Mouse (Mus musculus) embryonic facial prominence, embryonic 15.5 days (tissue): ENCODE results near the gene Lrrc8b. TPM values are rescaled to one million over a fixed set of nuclear protein-coding genes. Genes with fewer than 3 reads are reported as not detected.

ENCODE experiments used
- ATAC-seq: fragments of 200-750 bp; cut with Nextera tagmentation; 2 replicates; pipeline ENCODE4 v1.8.0; 2017; ENCODE audit warnings: low read depth, moderate TSS enrichment; ENCODE audit not compliant: insufficient number of reproducible peaks, low FRiP score, low TSS enrichment
- H3K27ac ChIP-seq: fragments of 300-500 bp; sonication (generic); replicated peaks from 2 replicates; pipeline ENCODE4 v1.5.1; 2015; ENCODE audit warnings: mild to moderate bottlenecking, inconsistent platforms
- H3K27me3 ChIP-seq: fragments of 300-500 bp; sonication (generic); 2 replicates; pipeline ENCODE4 v1.6.1; 2015; ENCODE audit warnings: inconsistent platforms
- H3K36me3 ChIP-seq: fragments of 300-500 bp; sonication (generic); 2 replicates; pipeline ENCODE4 v1.6.1; 2015; ENCODE audit warnings: mild to moderate bottlenecking, inconsistent platforms
- H3K4me1 ChIP-seq: fragments of 300-500 bp; sonication (generic); 2 replicates; pipeline ENCODE4 v1.6.1; 2015; ENCODE audit warnings: inconsistent platforms
- H3K4me2 ChIP-seq: fragments of 300-500 bp; sonication (generic); replicated peaks from 2 replicates; pipeline ENCODE4 v1.6.1; 2015; ENCODE audit warnings: mild to moderate bottlenecking, inconsistent platforms
- H3K4me3 ChIP-seq: fragments of 300-500 bp; sonication (generic); replicated peaks from 2 replicates; pipeline ENCODE4 v1.5.1; 2015; ENCODE audit warnings: mild to moderate bottlenecking, inconsistent platforms
- H3K9ac ChIP-seq: fragments of 300-500 bp; sonication (generic); 2 replicates; pipeline ENCODE4 v1.6.1; 2015; ENCODE audit warnings: inconsistent platforms
- H3K9me3 ChIP-seq: fragments of 300-500 bp; sonication (generic); replicated peaks from 2 replicates; pipeline ENCODE4 v1.6.1; 2016; ENCODE audit warnings: inconsistent platforms
- WGBS: fragments of 180-500 bp; shearing (Covaris S2); methylation state at CpG from one replicate; pipeline ENCODE4 v1.1.7; 2015; 5-methylcytosine and 5-hydroxymethylcytosine counted together
- polyA plus RNA-seq: library from polyadenylated mRNA; unstranded; fragments of >200 nt; fragmentation: Nextera tagmentation; extraction: Ambion mirVana; gene quantifications from 2 replicates; pipeline ENCODE4 v1.2.1, GENCODE M21; 2015

The Lrrc8b gene
- polyA plus RNA-seq, 1 experiment from 2014 or later = 7.3 TPM

- 38% methylated on average over 1 of the region's 1 CpGs for WGBS
- Histone ChIP-seq H3K36me3 (no peaks in the 10 kb centered on the region), H3K27me3 (no peaks in the 10 kb centered on the region), H3K9me3 (no peaks in the 10 kb centered on the region), H3K4me2 (no peak overlapping the region), H3K9ac (no peak overlapping the region), H3K4me3 (no peak overlapping the region), H3K27ac (no peak overlapping the region), H3K4me1 (peaks cover 19% of the 10 kb centered on the region; the same call in 1 of the 2 replicates)
- no peak for ATAC-seq
Observed at GRCm38 (mm10) chr5:105499396-105499795, 83.8 kb downstream of the Lrrc8b start.

- Histone ChIP-seq H3K4me2 (no peak overlapping the region), H3K4me3 (no peak overlapping the region), H3K9me3 (no peaks in the 10 kb centered on the region), H3K9ac (no peak overlapping the region), H3K36me3 (no peaks in the 10 kb centered on the region), H3K27ac (peak overlapping the region; percentile 22; the same call in 1 of the 2 replicates), H3K27me3 (no peaks in the 10 kb centered on the region), H3K4me1 (peaks cover 11% of the 10 kb centered on the region; the same call in 1 of the 2 replicates)
- 39% methylated on average over 12 of the region's 12 CpGs for WGBS
- peak; percentile 41; the same call in 1 of the 2 replicates for ATAC-seq
Observed at GRCm38 (mm10) chr5:105500132-105501121, 84.9 kb downstream of the Lrrc8b start.

GRCm38 (mm10) chr5:105501136-105501535 lies 85.6 kb downstream of the Lrrc8b start:
- Histone ChIP-seq H3K9ac (no peak overlapping the region), H3K27me3 (no peaks in the 10 kb centered on the region), H3K4me3 (no peak overlapping the region), H3K4me1 (peaks cover 9% of the 10 kb centered on the region; the same call in 1 of the 2 replicates), H3K36me3 (no peaks in the 10 kb centered on the region), H3K4me2 (no peak overlapping the region), H3K27ac (no peak overlapping the region), H3K9me3 (no peaks in the 10 kb centered on the region)
- ATAC-seq = no peak
- 72% methylated on average over 3 of the region's 3 CpGs for WGBS

- no peak overlapping the region for H3K27ac ChIP-seq
- no peak overlapping the region for H3K9ac ChIP-seq
- no peaks in the 10 kb centered on the region for H3K36me3 ChIP-seq
- H3K9me3 ChIP-seq = no peaks in the 10 kb centered on the region
- no peak overlapping the region for H3K4me3 ChIP-seq
- WGBS = 93% methylated on average over 6 of the region's 6 CpGs
- no peaks in the 10 kb centered on the region for H3K27me3 ChIP-seq
- ATAC-seq = no peak
- H3K4me1 ChIP-seq = no peaks in the 10 kb centered on the region
- no peak overlapping the region for H3K4me2 ChIP-seq
Observed at GRCm38 (mm10) chr5:105508813-105509212, 93.2 kb downstream of the Lrrc8b start.

- Histone ChIP-seq H3K4me1 (no peaks in the 10 kb centered on the region), H3K9me3 (no peaks in the 10 kb centered on the region), H3K27ac (no peak overlapping the region), H3K36me3 (no peaks in the 10 kb centered on the region), H3K9ac (no peak overlapping the region), H3K27me3 (0 out of 2 replicates have a peak, but pooled peaks cover under 1% of the 10 kb centered on the region), H3K4me3 (no peak overlapping the region), H3K4me2 (no peak overlapping the region)
- WGBS = 43% methylated on average over 4 of the region's 4 CpGs
- ATAC-seq = no peak
Observed at GRCm38 (mm10) chr5:105512297-105512696, 96.7 kb downstream of the Lrrc8b start.

- Histone ChIP-seq H3K36me3 (no peaks in the 10 kb centered on the region), H3K9ac (no peak overlapping the region), H3K4me1 (peaks cover 8% of the 10 kb centered on the region), H3K4me2 (no peak overlapping the region), H3K9me3 (no peaks in the 10 kb centered on the region), H3K27me3 (0 out of 2 replicates have a peak, but pooled peaks cover 2% of the 10 kb centered on the region), H3K4me3 (no peak overlapping the region), H3K27ac (no peak overlapping the region)
- 51% methylated on average over 6 of the region's 6 CpGs for WGBS
- ATAC-seq = no peak
Observed at GRCm38 (mm10) chr5:105515532-105515931, 100.0 kb downstream of the Lrrc8b start.

- H3K4me2 ChIP-seq = no peak overlapping the region
Observed at GRCm38 (mm10) chr5:105516290-105516689, 100.7 kb downstream of the Lrrc8b start.

GRCm38 (mm10) chr5:105517992-105518625 lies 102.5 kb downstream of the Lrrc8b start:
- H3K36me3 ChIP-seq = no peaks in the 10 kb centered on the region
- no peak overlapping the region for H3K27ac ChIP-seq
- no peaks in the 10 kb centered on the region for H3K9me3 ChIP-seq
- peak overlapping the region; percentile 79 for H3K4me3 ChIP-seq
- H3K4me2 ChIP-seq = peak overlapping the region; percentile 90
- ATAC-seq = no peak
- WGBS = 10% methylated on average over 7 of the region's 7 CpGs
- H3K9ac ChIP-seq = no peak overlapping the region
- H3K4me1 ChIP-seq = peaks cover 10% of the 10 kb centered on the region
- 0 out of 2 replicates have a peak, but pooled peaks cover 2% of the 10 kb centered on the region for H3K27me3 ChIP-seq

More at GRCm38 (mm10) chr5:105516290-105516689, 100.7 kb downstream of the Lrrc8b start:
- Histone ChIP-seq H3K9me3 (no peaks in the 10 kb centered on the region), H3K4me3 (no peak overlapping the region), H3K27me3 (0 out of 2 replicates have a peak, but pooled peaks cover 2% of the 10 kb centered on the region), H3K9ac (no peak overlapping the region), H3K27ac (no peak overlapping the region), H3K36me3 (no peaks in the 10 kb centered on the region), H3K4me1 (peaks cover 10% of the 10 kb centered on the region)
- no peak for ATAC-seq
- WGBS = 44% methylated on average over 3 of the region's 3 CpGs

- Histone ChIP-seq H3K9me3 (no peaks in the 10 kb centered on the region), H3K4me3 (peak overlapping the region; percentile 79), H3K4me2 (peak overlapping the region; percentile 90), H3K27ac (peak overlapping the region; percentile 79), H3K36me3 (no peaks in the 10 kb centered on the region), H3K4me1 (peaks cover 10% of the 10 kb centered on the region), H3K27me3 (0 out of 2 replicates have a peak, but pooled peaks cover 2% of the 10 kb centered on the region), H3K9ac (peak overlapping the region; percentile 50; the same call in 1 of the 2 replicates)
- ATAC-seq = peak; percentile 35
- under 1% methylated on average over 16 of the region's 16 CpGs for WGBS
Observed at GRCm38 (mm10) chr5:105518626-105519095, 103.1 kb downstream of the Lrrc8b start.

- no peaks in the 10 kb centered on the region for H3K36me3 ChIP-seq
- WGBS = under 1% methylated on average over 87 of the region's 93 CpGs
Observed at GRCm38 (mm10) chr5:105519096-105519975, 103.8 kb downstream of the Lrrc8b start, which contains the start of gene Lrrc8c. Lrrc8c (plus strand) TSS chr5:105519388.

More at GRCm38 (mm10) chr5:105519096-105519975, 103.8 kb downstream of the Lrrc8b start, which contains the start of gene Lrrc8c:
- Histone ChIP-seq H3K4me3 (peak within 1 kb of the TSS; percentile 79), H3K27ac (peak within 1 kb of the TSS; percentile 79), H3K4me1 (peaks cover 10% of the 10 kb centered on the region), H3K9ac (peak within 1 kb of the TSS; percentile 50), H3K27me3 (0 out of 2 replicates have a peak, but pooled peaks cover 2% of the 10 kb centered on the region), H3K4me2 (peak within 1 kb of the TSS; percentile 90), H3K9me3 (no peaks in the 10 kb centered on the region)
- ATAC-seq = peak; percentile 92
